Mouse (Mus musculus) forebrain, embryonic 14.5 days (tissue): ENCODE results near the gene Ints13. TPM values are rescaled to one million over a fixed set of nuclear protein-coding genes. Genes with fewer than 3 reads are reported as not detected.

Experiments
- ATAC-seq: fragments of 200-750 bp; cut with Nextera tagmentation; 2 replicates; pipeline ENCODE4 v1.8.0; 2017; ENCODE audit warnings: mild to moderate bottlenecking, moderate library complexity
- DNase-seq: peaks from one replicate; pipeline ENCODE4 v3.0.0-alpha.2; 2015; ENCODE audit warnings: low spot score
- H3K27ac ChIP-seq: fragments of 300-500 bp; sonication (generic); 2 replicates; pipeline ENCODE4 v1.5.1; 2014; ENCODE audit warnings: low read depth, mild to moderate bottlenecking, control low read depth, low read length, moderate library complexity
- H3K27me3 ChIP-seq: fragments of 300-500 bp; sonication (generic); replicated peaks from 2 replicates; pipeline ENCODE4 v1.6.1; 2014; ENCODE audit warnings: low read length, control low read depth, mixed read lengths; ENCODE audit not compliant: control insufficient read depth, insufficient read depth
- H3K36me3 ChIP-seq: fragments of 300-500 bp; sonication (generic); 2 replicates; pipeline ENCODE4 v1.6.1; 2014; ENCODE audit warnings: low read length, control low read depth; ENCODE audit not compliant: control insufficient read depth, insufficient read depth
- H3K4me1 ChIP-seq: fragments of 300-500 bp; sonication (generic); 2 replicates; pipeline ENCODE4 v1.6.1; 2014; ENCODE audit warnings: antibody characterized with exemption, low read length, control low read depth; ENCODE audit not compliant: control insufficient read depth, insufficient read depth
- H3K4me2 ChIP-seq: fragments of 300-500 bp; sonication (generic); 2 replicates; pipeline ENCODE4 v1.6.1; 2014; ENCODE audit warnings: mild to moderate bottlenecking, control low read depth, low read length
- H3K4me3 ChIP-seq: fragments of 300-500 bp; sonication (generic); 2 replicates; pipeline ENCODE4 v1.5.1; 2014; ENCODE audit warnings: low read depth, low read length, control low read depth
- H3K9ac ChIP-seq: fragments of 300-500 bp; sonication (generic); 2 replicates; pipeline ENCODE4 v1.6.1; 2014; ENCODE audit warnings: mild to moderate bottlenecking, low read length, control low read depth, moderate library complexity
- H3K9me3 ChIP-seq: fragments of 300-500 bp; sonication (generic); replicated peaks from 2 replicates; pipeline ENCODE4 v1.6.1; 2016; ENCODE audit warnings: low read length, control low read depth, mixed read lengths; ENCODE audit not compliant: control insufficient read depth
- WGBS: fragments of 180-500 bp; shearing (Covaris S2); extraction: QIAGEN DNeasy Blood & Tissue Kit; methylation state at CpG from one replicate; pipeline ENCODE4 v1.1.7; 2014; 5-methylcytosine and 5-hydroxymethylcytosine counted together
- polyA plus RNA-seq: library from polyadenylated mRNA; unstranded; fragments of >200 nt; fragmentation: Nextera tagmentation; extraction: Ambion mirVana; gene quantifications from 2 replicates; pipeline ENCODE4 v1.2.1, GENCODE M21; 2014

The Ints13 gene
- polyA plus RNA-seq, 1 experiment from 2014 or later: 52.9 TPM

DNA sequence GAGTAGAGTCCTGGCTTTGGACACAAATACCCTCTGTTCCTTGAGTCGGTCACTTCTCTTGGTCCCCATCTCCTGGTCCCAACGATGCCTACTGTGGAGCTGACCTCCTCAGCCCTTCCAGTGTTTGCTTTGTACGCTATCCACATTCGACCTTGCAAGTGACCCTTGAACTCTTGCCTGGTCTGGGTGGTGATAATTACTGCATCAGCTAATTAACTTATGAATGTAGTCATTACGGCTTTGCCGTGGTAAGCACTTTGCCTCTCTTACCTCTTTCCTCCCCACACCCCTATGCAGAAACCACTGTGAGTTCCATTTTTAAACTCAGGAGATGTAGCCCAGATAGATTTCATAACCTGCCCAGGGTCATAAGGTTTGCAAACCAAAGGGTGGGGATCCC is 77.4 kb downstream of the Ints13 start:
- Histone ChIP-seq H3K4me1 (no peaks in the 10 kb centered on the region), H3K9ac (no peak overlapping the region), H3K4me3 (no peak overlapping the region), H3K27ac (no peak overlapping the region), H3K9me3 (no peaks in the 10 kb centered on the region), H3K36me3 (no peaks in the 10 kb centered on the region), H3K4me2 (no peak overlapping the region), H3K27me3 (peaks cover 11% of the 10 kb centered on the region; the same call in 1 of the 2 replicates)
- DNase-seq (no peak), ATAC-seq (no peak)
- WGBS: 82% methylated on average over 6 of the region's 6 CpGs

Other genes with a start within 250 kb of the Ints13 start
- gene Itpr2, start 75.6 kb downstream of the Ints13 start, polyA plus RNA-seq: 2.4 and 4.5 TPM in 2 replicates
- 56.1 TPM in 2 replicates for gene Fgfr1op2, start 632 bp downstream of the Ints13 start, polyA plus RNA-seq
- gene Med21, start 64.7 kb upstream of the Ints13 start, polyA plus RNA-seq: 117 and 122 TPM in 2 replicates
- 29.5 and 31.1 TPM in 2 replicates for gene Tm7sf3, start 65.0 kb upstream of the Ints13 start, polyA plus RNA-seq
- gene Stk38l, start 147.2 kb upstream of the Ints13 start, polyA plus RNA-seq: 13.5 and 14.9 TPM in 2 replicates
- gene Arntl2, start 218.2 kb upstream of the Ints13 start, polyA plus RNA-seq: 0.59 and 1.0 TPM in 2 replicates